Comparison of ENCODE assay signal across 16 mouse cellular contexts in the genomic region with DNA sequence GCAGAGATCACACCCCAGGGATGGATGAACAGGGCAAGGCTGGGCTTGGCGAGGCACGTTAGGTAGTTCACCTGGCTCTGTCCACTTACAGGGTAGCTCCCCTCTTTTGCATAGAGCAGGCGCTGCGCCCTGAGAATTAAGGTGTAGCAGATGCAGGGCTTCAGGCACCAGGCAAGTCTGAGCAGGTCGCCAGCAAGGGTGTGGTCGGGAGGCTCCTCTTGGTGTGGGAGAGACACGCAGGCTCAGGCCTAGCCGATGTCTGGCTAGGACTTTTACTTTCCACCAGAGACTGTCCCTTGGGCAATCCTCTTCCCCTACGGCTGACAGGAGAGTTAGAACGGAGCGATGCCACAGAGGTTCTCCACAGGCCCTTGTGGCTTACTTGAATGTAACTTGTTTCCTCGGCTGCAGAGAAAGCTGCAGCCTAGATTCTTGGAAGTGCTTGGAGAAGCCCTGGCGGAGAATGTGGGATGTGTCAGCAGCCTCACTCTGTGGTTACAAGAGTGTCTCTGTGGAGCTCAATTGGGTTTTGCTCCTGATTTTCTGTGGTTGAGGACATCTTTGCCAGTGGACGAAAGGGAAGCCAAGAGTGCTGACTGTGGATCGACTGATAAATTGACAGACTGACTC. TPM values are rescaled to one million over a fixed set of nuclear protein-coding genes. Genes with fewer than 3 reads are reported as not detected.
DNase-seq lines count a peak whose midpoint lies in the region; ATAC-seq and TF ChIP-seq lines count a peak whose summit lies in the region.
"Had no signal": no experiment of that assay in that cellular context is flagged by ENCODE, and none has a peak within 500 bp of the region (broad histone marks: within the 10 kb centered on the region; RNA-seq: fewer than 3 reads in every experiment).

No protein-coding gene starts in this region.

- no peak overlapping the region for H3K4me3 ChIP-seq in hindbrain, postnatal 0 days (ENCODE audit: low read length)
- H3K4me3 ChIP-seq in hindbrain, embryonic 11.5 days (ENCODE audit: low read depth, low read length): no peak overlapping the region
- H3K4me3 ChIP-seq in limb, embryonic 15.5 days: no peak overlapping the region
- H3K4me3 ChIP-seq in heart, embryonic 10.5 days: no peak overlapping the region
- H3K4me3 ChIP-seq: erythroblast, embryonic 14.5 days; hindbrain, embryonic 12.5 days; midbrain, embryonic 15.5 days had no signal

- no peak overlapping the region for H3K27ac ChIP-seq in hindbrain, postnatal 0 days
- no peak overlapping the region for H3K27ac ChIP-seq in hindbrain, embryonic 11.5 days (ENCODE audit: low read depth, low read length)
- peak overlapping the region; percentile 57 for H3K27ac ChIP-seq in limb, embryonic 15.5 days
- H3K27ac ChIP-seq in heart, embryonic 10.5 days: no peak overlapping the region
- H3K27ac ChIP-seq: hindbrain, embryonic 12.5 days; midbrain, embryonic 15.5 days had no signal

- no peaks in the 10 kb centered on the region for H3K9me3 ChIP-seq in hindbrain, postnatal 0 days (ENCODE audit: low read length)
- H3K9me3 ChIP-seq in hindbrain, embryonic 11.5 days (ENCODE audit: control insufficient read depth, low read length): no peaks in the 10 kb centered on the region
- H3K9me3 ChIP-seq in limb, embryonic 15.5 days: no peaks in the 10 kb centered on the region
- no peaks in the 10 kb centered on the region for H3K9me3 ChIP-seq in heart, embryonic 10.5 days
- H3K9me3 ChIP-seq: hindbrain, embryonic 12.5 days; midbrain, embryonic 15.5 days had no signal

- TF ChIP-seq CTCF in hindbrain, postnatal 0 days (IDR thresholded peaks at IDR 0.05; ENCODE audit: low read depth): peak; percentile 17

- H3K4me2 ChIP-seq in hindbrain, postnatal 0 days (ENCODE audit: low read depth, low read length): no peak overlapping the region
- H3K4me2 ChIP-seq in hindbrain, embryonic 11.5 days (replicated peaks; ENCODE audit: low read depth, low read length): no peak overlapping the region
- no peak overlapping the region for H3K4me2 ChIP-seq in limb, embryonic 15.5 days
- H3K4me2 ChIP-seq: hindbrain, embryonic 12.5 days; midbrain, embryonic 15.5 days had no signal

- no peaks in the 10 kb centered on the region for H3K4me1 ChIP-seq in hindbrain, postnatal 0 days (ENCODE audit: insufficient read depth, low read length)
- H3K4me1 ChIP-seq in hindbrain, embryonic 11.5 days (replicated peaks; ENCODE audit: control insufficient read depth, insufficient read depth, low read length): no peaks in the 10 kb centered on the region; the same call in 1 of the 2 replicates
- H3K4me1 ChIP-seq in limb, embryonic 15.5 days: peaks cover 10% of the 10 kb centered on the region; the same call in 1 of the 2 replicates
- peaks cover 27% of the 10 kb centered on the region for H3K4me1 ChIP-seq in heart, embryonic 10.5 days

- H3K36me3 ChIP-seq in hindbrain, postnatal 0 days (ENCODE audit: insufficient read depth, low read length): no peaks in the 10 kb centered on the region
- H3K36me3 ChIP-seq in hindbrain, embryonic 11.5 days (ENCODE audit: control insufficient read depth, insufficient read depth, low read length): no peaks in the 10 kb centered on the region
- no peaks in the 10 kb centered on the region for H3K36me3 ChIP-seq in limb, embryonic 15.5 days
- H3K36me3 ChIP-seq in heart, embryonic 10.5 days: no peaks in the 10 kb centered on the region
- H3K36me3 ChIP-seq: hindbrain, embryonic 12.5 days; midbrain, embryonic 15.5 days had no signal

- H3K27me3 ChIP-seq in hindbrain, postnatal 0 days (ENCODE audit: insufficient read depth, low read length): no peaks in the 10 kb centered on the region
- H3K27me3 ChIP-seq in hindbrain, embryonic 11.5 days (ENCODE audit: control insufficient read depth, insufficient read depth, low read length): no peaks in the 10 kb centered on the region
- no peaks in the 10 kb centered on the region for H3K27me3 ChIP-seq in limb, embryonic 15.5 days
- H3K27me3 ChIP-seq in heart, embryonic 10.5 days (ENCODE audit: insufficient read depth, poor library complexity, severe bottlenecking): peaks cover 44% of the 10 kb centered on the region; the same call in 1 of the 2 replicates
- H3K27me3 ChIP-seq: hindbrain, embryonic 12.5 days; midbrain, embryonic 15.5 days had no signal

- no peak for DNase-seq in hindbrain, postnatal 0 days (ENCODE audit: low spot score)
- DNase-seq in hindbrain, embryonic 11.5 days (ENCODE audit: low spot score): no peak
- peak; percentile 64 to 70 for DNase-seq in urinary bladder, adult 18-20 months (ENCODE audit: low spot score in 2 of 2)
- no peak for DNase-seq in urinary bladder, postnatal 10 days (ENCODE audit: low spot score)
- DNase-seq in thymus, postnatal 4 days: no peak
- DNase-seq in heart, adult 8-10 months (ENCODE audit: low spot score): no peak
- DNase-seq in heart, embryonic 10.5 days (ENCODE audit: low spot score): no peak
- DNase-seq: adrenal gland, postnatal 14 days; cerebellum, postnatal 36 days; gastrocnemius, postnatal 14 days; kidney, adult 2 months; lung, postnatal 4 days had no signal

- ATAC-seq in hindbrain, postnatal 0 days: no peak
- no peak for ATAC-seq in hindbrain, embryonic 11.5 days (ENCODE audit: low FRiP score)
- ATAC-seq in limb, embryonic 15.5 days (ENCODE audit: insufficient number of reproducible peaks, low FRiP score, low TSS enrichment, low read depth): 0 out of 2 replicates have a peak, but pooled peaks have one; percentile 52
- ATAC-seq: midbrain, embryonic 15.5 days had no signal

- H3K9ac ChIP-seq in hindbrain, postnatal 0 days (replicated peaks; ENCODE audit: low read length): no peak overlapping the region
- no peak overlapping the region for H3K9ac ChIP-seq in hindbrain, embryonic 11.5 days (ENCODE audit: low read depth, low read length)
- no peak overlapping the region for H3K9ac ChIP-seq in limb, embryonic 15.5 days
- H3K9ac ChIP-seq: midbrain, embryonic 15.5 days had no signal

- 77% methylated on average over 15 of the region's 15 CpGs for WGBS in hindbrain, postnatal 0 days
- 77% methylated on average over 15 of the region's 15 CpGs for WGBS in hindbrain, embryonic 11.5 days
- 52% methylated on average over 15 of the region's 15 CpGs for WGBS in limb, embryonic 15.5 days
- 64% methylated on average over 15 of the region's 15 CpGs for WGBS in heart, embryonic 10.5 days

RNA-seq across cellular contexts. Expression of gene Fam83f, which starts 22.6 kb away (rescaled TPM):
- 0.90 and 0.94 TPM in 2 replicates for total RNA-seq in hindbrain, postnatal 0 days (2014; rRNA removed)
- polyA plus RNA-seq in hindbrain, postnatal 0 days (2015; fragmentation: Nextera tagmentation; extraction: Ambion mirVana): 0.21 and 0.33 TPM in 2 replicates
- polyA plus RNA-seq in hindbrain, embryonic 11.5 days (2014; fragmentation: Nextera tagmentation; extraction: Ambion mirVana): 0.11 TPM in 2 replicates
- 6.0 and 6.6 TPM in 2 replicates for polyA plus RNA-seq in limb, embryonic 15.5 days (2015; fragmentation: Nextera tagmentation; extraction: Ambion mirVana)
- total RNA-seq in heart, adult 8-10 months (2022): under 1 TPM in 1 of 4 experiments, not detected in 3; 0.09 TPM
- 0.31 and 0.50 TPM in 2 replicates for polyA plus RNA-seq in heart, embryonic 10.5 days (2016; fragmentation: Nextera tagmentation; extraction: Ambion mirVana)
- polyA plus RNA-seq: erythroblast, embryonic 14.5 days had no signal

Comparison
In these comparisons a context has a peak if more than half of its experiments do, and no peak if none do; other contexts are left out.
1. DNase-seq: peak in urinary bladder, adult 18-20 months (2 of 2); none in hindbrain, postnatal 0 days (single experiment), hindbrain, embryonic 11.5 days (single experiment), urinary bladder, postnatal 10 days (single experiment), thymus, postnatal 4 days (single experiment), heart, adult 8-10 months (single experiment) and heart, embryonic 10.5 days (single experiment).